Mouse (Mus musculus): ENCODE data around the gene Nudt3. TPM values are rescaled to one million over a fixed set of nuclear protein-coding genes. Genes with fewer than 3 reads are reported as not detected.

The Nudt3 gene
- 69.2 and 81.9 TPM in 2 replicates for total RNA-seq (2012; rRNA removed)
- 44.6 and 54.4 TPM in 2 replicates for total RNA-seq (2014; rRNA removed)
- polyA plus RNA-seq (2012; ENCODE audit: insufficient read length, low read depth): 58.3 and 64.5 TPM in 2 replicates

GRCm38 (mm10) chr17:27623360-27624326, at the start of gene Nudt3:
TSS of gene Nudt3 (minus strand) at chr17:27623495.
- Histone ChIP-seq H3K79me2 (replicated peaks; ENCODE audit: control insufficient read depth, extremely low read depth, insufficient read depth, poor library complexity, severe bottlenecking) (peaks cover 36% of the 10 kb centered on the region), H3K4me3 (replicated peaks in 1 of 3; ENCODE audit: low read depth in 2 of 3, low read length in 2 of 3, poor library complexity in 1 of 3) (peak within 1 kb of the TSS; percentile 63 to 92 (median 87)), H3K4me1 (ENCODE audit: control insufficient read depth in 1 of 2, insufficient read depth in 2 of 2) (peaks cover 5 to 30% of the 10 kb centered on the region in 2 experiments; a peak in 3 of 4 replicates), H3K4me2 (ENCODE audit: insufficient read depth, low read depth, poor library complexity, severe bottlenecking) (peak within 1 kb of the TSS; percentile 95), H3K27ac (ENCODE audit: insufficient read depth, low read depth) (peak within 1 kb of the TSS; percentile 45), H3K27me3 (replicated peaks) (no peaks in the 10 kb centered on the region), H3K9me3 (replicated peaks; ENCODE audit: low read length) (no peaks in the 10 kb centered on the region), H3K36me3 (replicated peaks in 1 of 2; ENCODE audit: control insufficient read depth in 1 of 2, insufficient read depth in 1 of 2, low read length in 1 of 2) (peaks cover 0 to 19% of the 10 kb centered on the region in 2 experiments), H3K9ac (ENCODE audit: insufficient read depth, low read depth) (peak within 1 kb of the TSS; percentile 89)
- peak; percentile 84 for DNase-seq (ENCODE audit: extremely low read depth)
- dilution Hi-C loops (cut with MboI; ENCODE audit: extremely low pct_ligation_motif_present, extremely low pct_unique_long_range_greater_than_20kb, low sequenced_read_pairs) (no loop called here), in situ Hi-C loops (cut with MboI; ENCODE audit: low pct_ligation_motif_present, low pct_unique_long_range_greater_than_20kb, low sequenced_read_pairs) (no loop called here)
- TF ChIP-seq RCOR1 (conservative IDR thresholded peaks at IDR 0.05; ENCODE audit: low read depth, low read length): no peak
- peak; percentile 61; the same call in 1 of the 2 replicates for TF ChIP-seq NELFE (IDR thresholded peaks at IDR 0.05; ENCODE audit: low read depth, low read length)
- peak; percentile 71 for TF ChIP-seq POLR2A (IDR thresholded peaks at IDR 0.05; ENCODE audit: low read depth, low read length)
- no peak for TF ChIP-seq MEF2A (IDR thresholded peaks at IDR 0.05; ENCODE audit: borderline replicate concordance, low read depth, low read length)
- TF ChIP-seq RAD21 (IDR thresholded peaks at IDR 0.05; ENCODE audit: low read depth, low read length): no peak
- TF ChIP-seq MAZ (IDR thresholded peaks at IDR 0.05; ENCODE audit: low read depth, low read length): peak; percentile 60; the same call in 1 of the 2 replicates
- TF ChIP-seq USF2 (conservative IDR thresholded peaks at IDR 0.05; ENCODE audit: low read depth, low read length): no peak
- 0 out of 2 replicates have a peak, but pooled peaks have one; percentile 67 for TF ChIP-seq UBTF (IDR thresholded peaks at IDR 0.05; ENCODE audit: low read depth, low read length)
- TF ChIP-seq ELF1 (IDR thresholded peaks at IDR 0.05; ENCODE audit: low read depth, low read length): peak; percentile 85
- peak; percentile 30; the same call in 1 of the 2 replicates for TF ChIP-seq BHLHE40 (IDR thresholded peaks at IDR 0.05; ENCODE audit: low read depth, low read length)
- TF ChIP-seq TCF12 (IDR thresholded peaks at IDR 0.05; ENCODE audit: low read depth, low read length): peak; percentile 80
- no peak for TF ChIP-seq IRF4 (IDR thresholded peaks at IDR 0.05; ENCODE audit: low read depth, low read length)
- peak; percentile 96 for TF ChIP-seq NRF1 (IDR thresholded peaks at IDR 0.05; ENCODE audit: low read depth, low read length)
- TF ChIP-seq SMC3 (IDR thresholded peaks at IDR 0.05; ENCODE audit: low read depth, low read length): no peak
- TF ChIP-seq MAX (IDR thresholded peaks at IDR 0.05; ENCODE audit: low read length): peak; percentile 14; the same call in 1 of the 2 replicates
- TF ChIP-seq SIN3A (IDR thresholded peaks at IDR 0.05; ENCODE audit: low read length): peak; percentile 65
- TF ChIP-seq MXI1 (IDR thresholded peaks at IDR 0.05; ENCODE audit: low read depth, low read length): peak; percentile 90

- H3K79me2 ChIP-seq (replicated peaks; ENCODE audit: control insufficient read depth, extremely low read depth, insufficient read depth, poor library complexity, severe bottlenecking): no peaks in the 10 kb centered on the region
- H3K36me3 ChIP-seq (replicated peaks in 1 of 2; ENCODE audit: control insufficient read depth in 1 of 2, insufficient read depth in 1 of 2, low read length in 1 of 2): peaks cover 0 to 15% of the 10 kb centered on the region in 2 experiments
- TF ChIP-seq MAZ (IDR thresholded peaks at IDR 0.05; ENCODE audit: low read depth, low read length): no peak
- TF ChIP-seq HCFC1 (IDR thresholded peaks at IDR 0.05; ENCODE audit: low read depth, low read length): no peak
- no peak for TF ChIP-seq POLR2A (IDR thresholded peaks at IDR 0.05; ENCODE audit: low read depth, low read length)
- no peak for TF ChIP-seq PAX5 (IDR thresholded peaks at IDR 0.05; ENCODE audit: low read length)
- TF ChIP-seq ZKSCAN1 (IDR thresholded peaks at IDR 0.05; ENCODE audit: borderline replicate concordance, low read depth, low read length): no peak
- no peak overlapping the region for H3K27ac ChIP-seq (ENCODE audit: insufficient read depth, low read depth)
- H3K27me3 ChIP-seq (replicated peaks): no peaks in the 10 kb centered on the region
- dilution Hi-C loops (cut with MboI; ENCODE audit: extremely low pct_ligation_motif_present, extremely low pct_unique_long_range_greater_than_20kb, low sequenced_read_pairs) (no loop called here), in situ Hi-C loops (cut with MboI; ENCODE audit: low pct_ligation_motif_present, low pct_unique_long_range_greater_than_20kb, low sequenced_read_pairs) (no loop called here)
- no peak overlapping the region for H3K4me2 ChIP-seq (ENCODE audit: insufficient read depth, low read depth, poor library complexity, severe bottlenecking)
- H3K4me3 ChIP-seq (replicated peaks in 1 of 3; ENCODE audit: low read depth in 2 of 3, low read length in 2 of 3, poor library complexity in 1 of 3): no peak overlapping the region
- H3K4me1 ChIP-seq (ENCODE audit: control insufficient read depth in 1 of 2, insufficient read depth in 2 of 2): peaks cover 11% of the 10 kb centered on the region in 2 experiments
- DNase-seq (ENCODE audit: extremely low read depth): no peak
- no peak overlapping the region for H3K9ac ChIP-seq (ENCODE audit: insufficient read depth, low read depth)
- no peaks in the 10 kb centered on the region for H3K9me3 ChIP-seq (replicated peaks; ENCODE audit: low read length)
Observed at GRCm38 (mm10) chr17:27671720-27672119, 48.4 kb upstream of the Nudt3 start.
